Mouse (Mus musculus) liver, postnatal 0 days (tissue): Measurements from ENCODE around the gene 4833439L19Rik.

Experiments used
- CTCF ChIP-seq: sonication (generic); IDR thresholded peaks from 2 replicates; pipeline ENCODE4 v1.5.1; 2016; ENCODE audit warnings: antibody characterized with exemption, low read depth
- EP300 ChIP-seq: IDR thresholded peaks from 2 replicates; pipeline ENCODE4 v1.6.1; 2016; ENCODE audit warnings: antibody characterized with exemption, low read depth, mild to moderate bottlenecking

DNA sequence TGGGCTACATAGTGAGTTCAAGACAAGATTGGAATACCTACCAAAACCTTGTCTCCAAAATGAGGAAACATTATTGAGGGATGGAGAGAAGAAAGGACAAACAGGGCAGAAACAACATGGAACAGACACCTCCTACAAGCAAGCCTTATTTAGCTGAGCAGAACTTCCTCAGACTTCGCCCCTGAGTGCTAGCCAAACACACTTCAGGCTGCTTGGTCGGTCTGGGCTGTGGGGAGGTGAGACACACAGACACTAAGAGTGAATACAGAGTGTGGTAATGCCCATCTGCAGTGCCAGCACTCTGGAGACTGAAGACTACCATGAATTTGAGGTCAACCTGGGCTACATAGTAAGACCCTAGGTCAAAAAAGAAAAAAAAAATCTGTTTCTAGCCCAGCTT is 5.6 kb downstream of the 4833439L19Rik start:
- TF ChIP-seq CTCF = no peak
- TF ChIP-seq EP300 = no peak
